Mouse (Mus musculus) myocyte (in vitro differentiated cells): ENCODE measurements at regions not wholly inside any gene's neighbourhood (a gene's known extent, or its start where the extent isn't known, plus 50 kb on each side); places are given as distances from the start of the nearest gene placed in this dataset.

Source experiments
- H3K27me3 ChIP-seq: one replicate; pipeline ENCODE4 v1.6.1; 2011; ENCODE audit not compliant: control insufficient read depth, insufficient read depth, insufficient read length
- H3K36me3 ChIP-seq: one replicate; pipeline ENCODE4 v1.6.1; 2011; ENCODE audit not compliant: control insufficient read depth, insufficient read depth
- H3K4me2 ChIP-seq: one replicate; pipeline ENCODE4 v1.6.1; 2011; ENCODE audit warnings: low read depth, control low read depth
- H3K4me3 ChIP-seq: one replicate; pipeline ENCODE4 v1.5.1; 2011; ENCODE audit warnings: mild to moderate bottlenecking, control low read depth, moderate library complexity
- H3K79me2 ChIP-seq: one replicate; pipeline ENCODE4 v1.6.1; 2011; ENCODE audit not compliant: control insufficient read depth, insufficient read depth
- H3ac ChIP-seq: one replicate; pipeline ENCODE4 v1.6.1; 2011; ENCODE audit not compliant: control insufficient read depth, insufficient read length
- CEBPB ChIP-seq: IDR thresholded peaks from 2 replicates; pipeline ENCODE4 v1.6.1; 2011; ENCODE audit warnings: mild to moderate bottlenecking, moderate library complexity; ENCODE audit not compliant: poor library complexity, insufficient read depth, severe bottlenecking
- E2F4 ChIP-seq: IDR thresholded peaks from one replicate; pipeline ENCODE4 v1.6.1; 2011; ENCODE audit warnings: mild to moderate bottlenecking, control low read depth, moderate library complexity; ENCODE audit not compliant: insufficient read depth
- MAX ChIP-seq: IDR thresholded peaks from one replicate; pipeline ENCODE4 v1.6.1; 2011; ENCODE audit warnings: low read depth, mild to moderate bottlenecking, control low read depth
- MYOD1 ChIP-seq, 3 experiments: IDR thresholded peaks; one replicate each; pipeline ENCODE4 v1.6.1; 2011; ENCODE audit warnings: control low read depth in 2 of 3, low read depth in 2 of 3, mild to moderate bottlenecking in 2 of 3, moderate library complexity in 1 of 3; ENCODE audit not compliant: insufficient read length in 2 of 3, control insufficient read depth in 1 of 3
- MYOG ChIP-seq, 3 experiments: IDR thresholded peaks; one replicate each; pipeline ENCODE4 v1.6.1; 2011; ENCODE audit warnings: control low read depth in 2 of 3, low read depth in 2 of 3, mild to moderate bottlenecking in 2 of 3; ENCODE audit not compliant: insufficient read length in 2 of 3, control insufficient read depth in 1 of 3, insufficient read depth in 1 of 3
- POLR2A ChIP-seq: IDR thresholded peaks from one replicate; pipeline ENCODE4 v1.6.1; 2011; ENCODE audit warnings: low read depth, mild to moderate bottlenecking, control low read depth, moderate library complexity; ENCODE audit not compliant: insufficient read length
- POLR2AphosphoS2 ChIP-seq: IDR thresholded peaks from one replicate; pipeline ENCODE4 v1.6.1; 2011; ENCODE audit warnings: low read depth, control low read depth; ENCODE audit not compliant: insufficient read length
- REST ChIP-seq: IDR thresholded peaks from one replicate; pipeline ENCODE4 v1.6.1; 2011; ENCODE audit warnings: mild to moderate bottlenecking, control low read depth, moderate library complexity; ENCODE audit not compliant: insufficient read depth, insufficient read length
- SRF ChIP-seq: IDR thresholded peaks from one replicate; pipeline ENCODE4 v1.6.1; 2011; ENCODE audit warnings: low read depth; ENCODE audit not compliant: control insufficient read depth, insufficient read length
- TCF12 ChIP-seq: IDR thresholded peaks from one replicate; pipeline ENCODE4 v1.6.1; 2011; ENCODE audit warnings: mild to moderate bottlenecking, control low read depth; ENCODE audit not compliant: poor library complexity, insufficient read depth, severe bottlenecking
- TCF3 ChIP-seq: IDR thresholded peaks from one replicate; pipeline ENCODE4 v1.6.1; 2011; ENCODE audit warnings: low read depth, control low read depth; ENCODE audit not compliant: insufficient read length
- USF1 ChIP-seq: IDR thresholded peaks from one replicate; pipeline ENCODE4 v1.6.1; 2011; ENCODE audit warnings: low read depth, mild to moderate bottlenecking, control low read depth, moderate library complexity

DNA sequence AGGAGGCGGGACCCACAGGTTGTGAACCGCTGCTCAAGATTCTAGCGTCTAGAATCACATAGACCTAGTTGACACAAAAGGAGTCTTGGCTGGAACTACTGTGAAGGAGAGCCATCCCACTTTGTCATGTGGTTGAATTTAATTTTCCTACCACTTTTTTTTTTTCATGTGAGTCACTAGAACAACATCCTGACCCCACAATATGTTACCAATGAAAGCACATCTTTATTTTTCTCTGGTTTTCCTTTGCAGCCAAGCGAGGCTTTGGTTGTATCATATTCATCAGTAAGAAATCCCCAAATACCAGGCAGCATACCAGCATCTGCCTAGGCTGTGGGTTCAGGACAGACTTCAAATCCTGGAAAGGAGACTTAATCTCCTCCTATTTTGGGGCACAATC lies 356.0 kb downstream of the Bckdhb start:
- H3K4me2 ChIP-seq: peak overlapping the region; percentile 53
- no peaks in the 10 kb centered on the region for H3K27me3 ChIP-seq
- H3K79me2 ChIP-seq: no peaks in the 10 kb centered on the region
- TF ChIP-seq MYOD1 (IDR thresholded peaks at IDR 0.05; ENCODE audit: control insufficient read depth in 1 of 3, insufficient read length in 2 of 3, low read depth in 2 of 3) (no peak), MYOG (IDR thresholded peaks at IDR 0.05; ENCODE audit: control insufficient read depth in 1 of 3, insufficient read depth in 1 of 3, insufficient read length in 2 of 3, low read depth in 2 of 3) (no peak), POLR2A (no peak), TCF12 (no peak), MAX (no peak), TCF3 (no peak), E2F4 (no peak), CEBPB (no peak), REST (no peak), USF1 (no peak), POLR2AphosphoS2 (no peak), SRF (no peak)
- no peak overlapping the region for H3ac ChIP-seq
- H3K36me3 ChIP-seq: no peaks in the 10 kb centered on the region
- no peak overlapping the region for H3K4me3 ChIP-seq

DNA sequence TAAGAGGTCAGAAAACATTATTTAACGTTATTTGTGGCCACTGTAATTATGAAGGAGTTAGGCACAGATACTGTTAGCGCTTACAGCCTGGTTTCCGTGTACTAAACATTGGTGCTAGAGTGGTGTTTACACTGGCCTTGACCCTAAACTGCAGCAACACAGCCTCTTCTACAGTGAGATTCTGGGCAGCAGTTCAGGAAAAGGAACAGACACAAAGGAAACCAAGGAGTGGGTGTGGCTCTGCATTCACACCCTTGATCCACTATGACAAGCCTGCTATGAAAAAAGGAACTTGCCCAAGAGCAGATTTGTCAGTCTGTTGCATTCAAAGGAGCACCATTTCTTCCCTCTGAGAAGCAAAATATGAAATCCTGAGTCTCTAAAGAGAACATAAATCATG lies 356.7 kb downstream of the Bckdhb start:
- Histone ChIP-seq H3K4me2 (peak overlapping the region; percentile 53), H3K27me3 (no peaks in the 10 kb centered on the region), H3K79me2 (no peaks in the 10 kb centered on the region), H3ac (no peak overlapping the region), H3K36me3 (no peaks in the 10 kb centered on the region), H3K4me3 (no peak overlapping the region)
- TF ChIP-seq REST (no peak), MYOD1 (IDR thresholded peaks at IDR 0.05; ENCODE audit: control insufficient read depth in 1 of 3, insufficient read length in 2 of 3, low read depth in 2 of 3) (no peak), MAX (no peak), POLR2AphosphoS2 (no peak), POLR2A (no peak), TCF12 (no peak)

DNA sequence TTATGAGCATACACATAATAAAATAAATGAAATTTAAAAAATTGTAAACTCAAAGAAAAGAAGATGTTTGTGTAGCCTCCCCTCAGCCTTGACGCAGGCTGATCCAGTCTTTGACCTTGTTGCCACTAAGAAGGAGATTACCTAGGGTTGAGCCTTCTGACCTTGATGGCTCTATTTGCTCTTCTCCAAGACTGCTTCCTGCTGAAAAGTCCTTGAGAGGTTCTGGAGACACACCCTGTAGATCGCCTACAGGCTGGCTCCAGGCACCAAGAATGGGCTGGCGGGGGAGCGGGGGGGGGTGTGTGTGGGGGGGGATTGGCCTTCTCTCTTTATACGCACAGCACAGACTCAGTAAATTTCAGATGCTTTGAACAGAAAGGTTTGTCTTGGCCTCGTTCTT lies 358.4 kb downstream of the Bckdhb start:
- Histone ChIP-seq H3K4me3 (no peak overlapping the region), H3K79me2 (no peaks in the 10 kb centered on the region), H3K4me2 (no peak overlapping the region), H3ac (no peak overlapping the region), H3K27me3 (no peaks in the 10 kb centered on the region), H3K36me3 (no peaks in the 10 kb centered on the region)
- TF ChIP-seq USF1: no peak

DNA sequence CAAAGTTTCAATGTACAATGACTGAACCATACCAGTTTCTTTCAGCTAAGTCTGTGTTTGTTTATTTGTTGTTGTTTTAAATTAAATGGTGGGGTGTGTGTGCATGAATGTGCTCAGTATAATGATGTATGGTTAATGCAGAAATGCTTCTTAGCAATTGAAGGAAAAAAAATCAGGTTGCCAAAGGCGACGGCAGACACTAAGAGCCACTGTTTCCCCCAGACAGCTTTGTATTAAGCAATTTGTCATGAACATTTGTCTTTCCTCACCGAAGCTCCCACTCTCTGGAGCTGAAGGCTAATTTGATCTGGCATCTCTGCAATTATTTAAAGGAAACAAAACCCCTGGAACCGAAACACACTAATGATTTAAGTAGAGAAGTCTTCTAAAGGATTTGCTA lies 360.7 kb downstream of the Bckdhb start:
- Histone ChIP-seq H3ac (no peak overlapping the region), H3K4me2 (no peak overlapping the region), H3K4me3 (no peak overlapping the region), H3K36me3 (no peaks in the 10 kb centered on the region), H3K27me3 (no peaks in the 10 kb centered on the region), H3K79me2 (no peaks in the 10 kb centered on the region)
- no peak for TF ChIP-seq TCF12
- TF ChIP-seq USF1: no peak
- no peak for TF ChIP-seq MYOD1 (IDR thresholded peaks at IDR 0.05; ENCODE audit: control insufficient read depth in 1 of 3, insufficient read length in 2 of 3, low read depth in 2 of 3)
- no peak for TF ChIP-seq MAX
- no peak for TF ChIP-seq E2F4
- no peak for TF ChIP-seq MYOG (IDR thresholded peaks at IDR 0.05; ENCODE audit: control insufficient read depth in 1 of 3, insufficient read depth in 1 of 3, insufficient read length in 2 of 3, low read depth in 2 of 3)
- no peak for TF ChIP-seq REST
- no peak for TF ChIP-seq SRF

DNA sequence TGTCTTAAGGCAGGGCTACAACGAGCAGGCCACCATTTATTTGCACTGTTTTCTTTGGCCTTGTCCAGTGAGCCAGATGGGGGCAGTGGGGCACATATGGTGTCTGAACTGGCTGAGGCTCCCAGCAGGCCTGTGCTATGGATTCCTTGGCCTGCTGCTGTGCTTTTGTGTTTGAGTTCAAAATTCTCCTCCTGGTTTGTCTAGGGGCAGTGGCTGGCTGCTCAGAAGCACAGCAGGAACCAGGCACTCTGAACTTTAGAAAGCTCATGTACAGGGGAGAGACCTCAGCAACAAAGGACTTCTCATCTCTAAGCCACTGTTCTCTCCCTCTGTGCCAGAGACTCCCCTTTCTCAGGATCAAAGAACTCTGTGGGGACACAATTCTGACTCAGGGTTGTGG lies 370.9 kb downstream of the Bckdhb start:
- Histone ChIP-seq H3K4me2 (peak overlapping the region; percentile 32), H3ac (no peak overlapping the region), H3K27me3 (no peaks in the 10 kb centered on the region), H3K79me2 (no peaks in the 10 kb centered on the region), H3K36me3 (no peaks in the 10 kb centered on the region), H3K4me3 (no peak overlapping the region)
- TF ChIP-seq USF1 (no peak), SRF (no peak)

DNA sequence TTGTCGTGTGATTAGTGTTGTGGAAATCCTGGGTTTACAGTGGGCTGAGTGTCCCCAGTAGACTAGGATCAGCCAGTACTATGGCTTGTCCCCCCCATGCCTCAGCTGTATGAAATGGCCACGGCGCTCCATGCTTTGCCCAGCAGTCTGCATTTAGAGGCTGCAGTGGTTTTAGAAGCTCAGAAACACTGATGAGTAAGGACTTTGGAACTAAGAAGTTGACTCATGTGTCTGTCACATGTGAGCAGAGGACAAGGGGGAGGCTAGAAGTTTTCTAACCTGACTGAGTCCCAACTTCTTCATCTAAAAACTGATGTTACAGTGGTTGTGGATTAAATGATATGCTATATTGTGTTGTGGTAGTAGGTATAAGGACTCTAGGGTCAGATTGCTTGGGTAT lies 371.5 kb downstream of the Bckdhb start:
- TF ChIP-seq POLR2A: no peak
- TF ChIP-seq USF1: peak; percentile 42
- no peak for TF ChIP-seq TCF3
- Histone ChIP-seq H3K4me3 (no peak overlapping the region), H3ac (no peak overlapping the region), H3K36me3 (no peaks in the 10 kb centered on the region), H3K27me3 (no peaks in the 10 kb centered on the region), H3K4me2 (peak overlapping the region; percentile 32), H3K79me2 (no peaks in the 10 kb centered on the region)
